Mouse (Mus musculus) B cell, adult 2 months (primary cell): ENCODE measurements at regions not wholly inside any gene's neighbourhood (a gene's known extent, or its start where the extent isn't known, plus 50 kb on each side); places are given as distances from the start of the nearest gene placed in this dataset.

ENCODE experiments used
- DNase-seq, 2 experiments: peaks; one replicate each; pipeline ENCODE4 v3.0.0; 2022

DNA sequence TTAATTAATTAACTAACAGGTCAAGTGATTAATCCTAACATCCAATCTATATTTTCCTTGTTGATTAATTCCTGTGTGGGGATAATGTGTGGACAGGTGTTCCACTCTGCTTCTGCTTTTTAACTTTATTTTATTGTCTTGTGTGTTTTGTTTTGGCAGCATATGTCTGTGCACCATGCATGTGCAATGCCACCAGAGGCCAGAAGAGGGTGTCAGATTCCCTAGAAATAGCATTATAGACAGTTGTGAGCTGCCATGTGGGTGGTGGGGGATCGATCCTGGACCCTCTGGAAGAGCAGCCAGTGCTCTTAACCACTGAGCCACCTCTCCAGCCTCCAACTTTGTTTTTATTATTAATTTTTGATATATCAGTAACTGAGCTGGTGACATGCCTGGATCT lies 65.6 kb downstream of the En1 start:
- no peak for DNase-seq

DNA sequence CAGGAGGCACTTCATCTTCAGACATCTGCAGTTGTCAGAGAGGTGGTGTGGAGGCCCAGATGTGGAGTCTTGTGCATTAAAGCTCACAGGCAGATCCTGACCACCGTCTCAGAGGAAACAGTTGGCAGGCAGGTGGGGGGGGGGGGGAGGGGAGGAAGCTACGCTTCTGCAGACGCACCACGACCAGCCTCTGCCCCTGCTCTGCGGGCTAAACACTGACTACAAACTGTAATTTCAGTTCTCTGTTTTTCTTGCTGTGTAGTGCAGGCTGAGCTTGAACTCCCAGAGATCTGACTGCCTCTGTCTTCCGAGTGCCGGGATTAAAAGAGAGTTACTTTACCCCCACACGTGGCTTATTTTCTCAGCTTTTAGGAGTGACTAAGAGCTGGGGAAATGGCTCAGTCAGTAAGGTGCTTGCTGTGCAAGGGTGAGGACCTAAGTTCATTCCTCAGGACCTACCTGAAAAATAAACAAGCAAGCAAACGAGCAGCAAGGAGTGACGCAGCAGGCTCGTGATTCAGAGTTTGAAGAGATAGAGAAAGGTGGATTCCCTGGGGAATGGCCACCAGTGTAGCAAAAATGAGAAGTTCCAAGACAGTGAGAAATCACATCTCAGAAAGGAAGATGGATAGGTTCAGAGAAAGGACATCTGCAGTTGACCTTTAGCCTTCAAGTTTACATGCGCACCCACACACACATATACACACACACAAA lies 81.5 kb downstream of the En1 start:
- DNase-seq = no peak

DNA sequence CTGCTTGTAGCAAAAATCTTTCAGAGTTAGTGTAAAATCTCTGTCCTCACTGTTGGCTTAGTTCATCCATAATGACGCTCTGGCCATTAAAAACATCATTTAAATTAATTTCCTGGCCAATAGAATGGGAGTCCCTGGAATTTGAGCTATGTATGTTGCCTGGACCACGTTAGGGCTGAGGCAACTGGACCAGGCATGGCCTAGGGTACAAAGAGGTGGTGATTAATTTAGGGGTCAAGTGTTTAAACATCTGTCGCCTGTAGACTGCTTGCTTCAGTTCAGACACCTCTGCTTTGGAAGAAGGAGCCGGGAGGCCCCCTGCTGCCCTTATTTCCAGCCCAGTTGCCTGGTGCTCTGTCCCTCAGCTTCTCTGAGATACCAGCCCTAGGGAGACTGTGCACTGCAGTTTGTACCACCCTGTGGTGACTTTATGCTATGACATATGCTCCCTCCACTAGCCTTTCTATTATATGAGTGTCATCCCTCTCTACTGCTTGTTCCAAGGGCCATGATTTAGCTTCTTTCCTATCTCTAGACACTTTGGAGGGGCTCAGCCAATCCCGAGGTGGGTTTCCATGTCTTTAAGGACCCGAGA lies 83.5 kb downstream of the En1 start:
- no peak for DNase-seq

DNA sequence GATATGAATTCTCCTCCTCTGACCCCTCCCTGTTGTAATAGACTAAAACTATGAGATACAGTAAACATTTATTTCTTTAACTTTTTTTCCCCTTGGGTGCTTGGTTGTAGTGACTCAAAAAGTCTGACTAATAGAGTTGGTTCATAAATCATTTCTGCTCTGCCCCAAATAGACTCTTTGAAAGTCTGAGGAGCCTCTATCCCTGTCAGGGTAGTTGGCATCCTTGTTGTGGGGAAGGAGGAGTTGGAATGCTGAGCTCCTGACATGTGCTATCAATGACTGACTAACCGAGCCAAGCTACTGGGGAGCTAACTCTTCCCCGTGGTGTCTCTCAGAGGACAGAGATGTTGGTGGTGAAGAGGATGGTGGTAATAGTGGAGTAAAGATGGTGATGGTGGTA lies 89.4 kb downstream of the En1 start:
- DNase-seq = no peak

DNA sequence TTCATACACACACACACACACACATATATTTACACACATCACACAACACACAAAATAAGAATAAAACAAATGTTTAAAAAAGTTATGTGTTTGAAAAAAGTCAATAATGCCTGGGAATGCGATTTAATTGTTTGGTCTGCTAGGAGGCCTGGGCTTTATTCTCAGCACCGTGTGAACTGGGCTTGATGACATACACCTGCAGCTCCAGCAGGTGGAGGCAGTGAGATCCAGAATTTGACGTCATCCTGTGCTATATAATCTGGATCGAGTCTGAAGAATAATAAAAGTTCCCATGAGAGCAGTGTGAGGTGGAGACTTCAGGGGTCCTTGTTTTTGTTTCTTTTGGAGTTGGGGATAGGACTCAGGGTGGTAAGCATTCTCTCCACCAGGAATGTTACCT lies 96.0 kb downstream of the En1 start:
- DNase-seq = no peak

DNA sequence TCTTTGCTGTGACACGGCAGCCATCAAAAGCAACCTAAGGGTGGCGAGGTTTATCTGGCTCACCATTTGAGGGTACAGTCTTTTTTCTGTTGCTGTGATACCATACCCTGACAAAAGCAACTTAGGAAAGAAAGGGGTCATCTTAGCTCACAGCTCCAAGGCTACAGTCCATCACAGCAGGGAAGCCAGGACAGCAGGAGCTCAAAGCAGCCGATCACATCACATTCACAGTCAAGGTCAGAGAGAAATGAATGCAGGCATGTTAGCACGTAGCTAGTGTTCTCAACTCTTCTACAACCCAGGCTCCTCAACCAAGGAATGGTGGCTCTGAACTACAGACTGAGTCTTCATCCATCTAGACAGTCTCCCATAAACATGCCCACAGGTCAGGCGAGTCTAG lies 102.0 kb downstream of the En1 start:
- no peak for DNase-seq

DNA sequence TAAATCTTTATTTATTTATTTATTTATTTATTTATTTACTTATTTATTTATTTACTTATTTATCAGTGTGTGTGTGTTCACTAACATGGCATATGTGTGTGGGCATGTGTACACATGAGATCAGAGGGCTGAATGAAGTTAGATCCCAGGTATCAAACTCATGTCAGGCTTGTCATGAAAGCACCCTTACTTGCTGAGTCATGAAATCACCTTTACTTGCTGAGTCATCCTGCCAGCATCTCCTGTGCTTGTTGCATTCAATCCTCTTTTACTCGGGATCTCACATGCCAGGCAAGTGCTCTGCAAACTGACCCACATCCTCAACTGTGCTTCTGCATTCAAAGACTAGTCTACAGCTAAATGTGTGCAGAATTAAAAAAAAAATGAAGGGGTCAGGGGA lies 103.8 kb downstream of the En1 start:
- no peak for DNase-seq

DNA sequence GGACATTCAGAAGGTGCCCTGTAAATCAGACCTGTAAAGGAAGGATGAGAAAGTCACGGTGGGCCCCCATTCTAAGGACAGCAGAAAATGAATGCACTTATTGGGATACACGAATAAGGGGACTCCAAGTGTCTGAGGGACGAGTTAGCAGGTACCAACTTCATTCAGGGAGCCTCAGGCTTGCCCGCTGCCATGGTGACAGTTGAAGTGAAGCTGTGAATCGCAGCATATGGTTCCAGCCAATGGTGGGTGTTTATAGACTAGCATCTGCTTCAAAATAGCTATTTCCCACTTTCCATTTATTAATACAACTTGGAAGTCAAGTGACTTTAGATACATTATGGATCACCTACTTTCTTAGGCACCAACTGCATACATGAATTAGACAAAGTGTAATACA lies 106.3 kb downstream of the En1 start:
- no peak for DNase-seq

DNA sequence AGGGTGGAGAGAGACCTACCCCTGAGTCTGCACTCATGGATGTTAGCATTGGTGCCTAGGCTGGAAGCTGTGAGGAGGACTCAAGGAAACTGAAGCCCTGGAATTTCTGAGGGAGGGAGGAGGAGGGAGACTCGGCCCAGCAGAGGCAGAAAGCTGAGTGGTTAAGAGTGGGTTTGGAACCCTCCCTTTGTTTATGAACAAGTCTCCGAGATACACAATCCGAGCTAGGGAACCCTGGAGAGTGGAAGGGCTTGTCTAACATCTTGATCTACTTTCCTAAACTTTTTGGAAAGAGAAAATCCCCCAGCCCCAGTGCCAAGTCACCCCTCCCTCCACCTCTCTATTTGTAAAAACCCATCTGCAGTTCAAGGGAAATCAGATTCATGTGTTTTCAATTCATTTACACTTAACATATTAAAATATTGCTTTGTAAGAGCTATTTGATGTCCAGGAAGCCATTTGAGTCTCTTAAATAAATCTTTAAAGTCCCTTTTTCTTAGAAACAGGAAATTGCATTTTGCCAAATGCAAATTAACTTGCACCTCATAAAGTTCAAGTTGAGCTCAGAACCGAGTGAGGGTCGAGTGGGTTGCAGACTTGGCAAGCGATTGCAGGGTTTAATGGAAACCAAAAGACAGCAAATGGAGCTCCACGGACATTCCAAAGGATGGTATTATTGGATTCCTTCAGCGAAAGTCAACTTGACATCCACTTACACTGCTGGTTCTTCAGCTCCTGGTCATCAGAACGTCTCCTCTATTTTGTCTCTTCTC lies 113.1 kb downstream of the En1 start:
- DNase-seq = no peak

DNA sequence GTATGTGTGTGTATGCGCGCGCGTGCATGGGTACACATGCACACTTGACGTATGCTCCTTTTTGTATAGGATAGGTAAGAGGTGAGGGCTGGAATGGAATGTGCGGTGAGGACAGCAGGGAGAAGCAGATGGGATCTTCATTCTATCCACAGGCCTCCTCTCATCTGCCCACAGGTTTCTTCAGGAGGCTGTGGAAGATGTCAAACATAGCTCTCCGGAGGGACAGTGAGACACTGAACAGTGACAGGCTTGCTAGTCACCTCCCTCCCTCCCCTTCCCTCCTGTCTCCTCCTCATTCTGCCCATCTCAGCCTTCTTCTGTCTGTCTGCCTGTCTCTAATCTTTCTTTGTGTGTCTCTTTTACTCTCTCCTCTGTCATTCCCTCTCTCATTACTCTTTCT lies 124.6 kb downstream of the En1 start:
- DNase-seq = no peak

DNA sequence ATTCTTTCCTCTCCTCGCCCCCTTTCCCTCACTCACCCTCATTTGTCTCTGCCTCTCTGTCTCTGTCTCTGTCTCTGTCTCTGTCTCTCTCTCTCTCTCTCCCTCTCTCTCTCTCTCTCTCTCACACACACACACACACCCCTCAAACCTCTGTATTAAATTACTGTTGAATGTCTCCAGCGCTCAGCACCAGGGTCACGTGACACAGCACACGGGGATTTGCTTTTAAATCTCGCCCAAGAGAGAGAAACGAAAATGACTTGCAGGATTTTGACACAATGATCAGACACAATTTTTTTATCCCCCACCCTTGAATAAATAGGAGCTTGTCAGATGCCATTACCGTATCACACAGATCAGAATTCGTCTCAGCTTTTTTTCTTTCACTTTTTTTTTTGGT lies 125.2 kb downstream of the En1 start:
- DNase-seq = no peak

DNA sequence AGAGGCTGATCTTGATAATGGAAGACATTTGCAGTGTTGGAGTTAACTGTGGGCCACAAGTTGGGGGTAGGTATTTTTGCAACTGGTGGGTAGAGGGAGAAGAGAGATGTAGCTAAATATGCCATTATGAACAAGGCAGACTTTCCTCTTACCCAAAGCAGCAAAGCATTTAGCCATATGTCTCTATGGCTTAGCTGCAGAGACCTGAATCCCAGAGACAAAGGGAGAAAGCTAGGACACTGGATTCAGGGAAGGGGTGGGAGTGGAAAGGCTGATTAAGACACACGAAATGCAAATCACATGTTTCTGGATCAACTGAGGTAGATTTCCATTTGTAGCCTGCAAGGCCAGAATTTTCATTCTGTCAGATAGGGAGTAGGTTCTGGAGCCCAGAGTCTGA lies 129.8 kb downstream of the En1 start:
- DNase-seq = no peak

DNA sequence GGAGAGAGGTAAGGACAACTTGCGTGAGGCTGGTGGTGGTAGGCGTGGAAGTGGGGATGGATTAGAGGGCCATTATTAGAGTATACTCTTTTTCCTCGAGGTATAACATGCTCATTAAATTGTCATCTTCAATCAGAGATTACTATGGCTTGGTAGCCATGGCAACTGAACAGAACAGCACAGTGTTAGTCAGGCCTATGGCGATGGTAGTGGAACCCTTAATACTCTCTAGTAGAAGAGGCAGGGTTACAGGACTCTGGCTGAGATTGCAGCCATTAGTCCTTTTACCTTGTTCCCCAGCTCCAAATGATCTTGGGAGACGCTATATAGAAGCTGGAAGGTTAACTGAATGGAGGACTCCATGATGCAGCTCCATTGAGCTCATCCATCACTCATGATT lies 131.5 kb downstream of the En1 start:
- DNase-seq = no peak

DNA sequence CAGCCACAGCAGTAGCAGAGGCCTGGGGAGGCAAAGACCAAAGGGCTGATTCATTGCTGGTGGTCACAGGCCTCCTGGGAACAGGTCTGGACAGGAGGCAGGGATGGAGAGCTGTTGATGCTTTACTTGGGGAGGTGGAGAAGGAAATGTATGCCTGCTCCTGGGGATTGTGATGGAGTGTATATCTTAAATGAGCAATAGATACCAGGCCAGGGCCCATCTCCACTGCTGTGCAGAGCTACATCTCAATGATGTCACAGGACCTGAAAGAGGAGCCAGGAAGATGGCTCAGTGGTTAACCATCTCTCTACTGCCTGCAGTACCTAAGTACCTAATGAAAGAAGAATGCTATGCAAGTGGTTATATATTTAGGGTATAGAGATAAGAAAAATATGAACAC lies 132.6 kb downstream of the En1 start:
- DNase-seq = no peak

DNA sequence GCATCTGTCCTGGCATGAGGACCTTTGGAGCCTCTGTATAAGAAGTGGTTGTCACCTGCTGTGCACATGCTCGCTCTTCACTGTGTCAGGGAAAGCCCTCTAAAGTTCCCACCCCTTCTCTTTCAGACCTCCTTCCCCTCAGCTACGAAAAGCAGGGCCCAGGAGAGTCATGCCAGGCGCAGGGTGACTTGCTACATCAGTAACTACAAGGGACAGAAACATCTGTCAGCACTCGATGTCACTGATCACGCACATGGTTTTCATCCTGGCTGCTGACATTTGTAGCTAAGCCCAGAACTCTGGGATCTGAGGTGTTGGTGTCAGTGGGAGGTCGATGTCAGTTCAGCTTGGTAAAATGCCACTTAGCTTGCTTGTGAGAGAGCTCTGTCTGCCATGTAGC lies 137.3 kb downstream of the En1 start:
- no peak for DNase-seq

DNA sequence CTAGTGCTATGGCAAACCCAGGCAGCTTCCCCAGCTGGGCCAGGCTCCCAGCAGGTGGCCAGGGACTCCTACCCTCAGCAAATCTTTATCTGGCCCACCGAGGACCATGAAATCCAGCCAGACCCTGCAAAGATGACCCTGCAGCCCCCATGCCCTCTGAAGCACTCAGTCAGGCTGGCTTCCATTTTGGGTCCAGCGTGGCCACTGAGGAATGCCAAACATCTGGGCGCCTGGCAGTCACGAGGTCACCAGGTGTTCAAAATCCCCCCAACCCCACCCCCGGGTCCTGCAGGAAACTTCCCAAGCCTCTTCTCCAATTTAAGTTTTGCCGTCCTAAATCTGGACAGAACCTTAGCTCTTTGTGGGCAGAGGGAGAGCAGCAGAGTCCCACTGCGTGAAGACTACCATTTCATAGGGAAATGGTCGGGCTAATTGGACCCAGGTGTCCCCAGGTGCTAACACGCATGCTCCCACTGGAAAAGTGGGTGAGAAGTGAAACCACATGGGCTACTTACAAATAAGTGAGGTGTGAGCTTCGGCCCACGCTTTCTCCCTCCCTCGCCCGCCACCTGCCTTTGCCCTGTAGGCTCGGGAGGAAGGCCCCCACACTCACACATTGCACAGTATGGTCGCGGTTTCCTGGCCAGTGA lies 139.0 kb downstream of the En1 start:
- DNase-seq = no peak

DNA sequence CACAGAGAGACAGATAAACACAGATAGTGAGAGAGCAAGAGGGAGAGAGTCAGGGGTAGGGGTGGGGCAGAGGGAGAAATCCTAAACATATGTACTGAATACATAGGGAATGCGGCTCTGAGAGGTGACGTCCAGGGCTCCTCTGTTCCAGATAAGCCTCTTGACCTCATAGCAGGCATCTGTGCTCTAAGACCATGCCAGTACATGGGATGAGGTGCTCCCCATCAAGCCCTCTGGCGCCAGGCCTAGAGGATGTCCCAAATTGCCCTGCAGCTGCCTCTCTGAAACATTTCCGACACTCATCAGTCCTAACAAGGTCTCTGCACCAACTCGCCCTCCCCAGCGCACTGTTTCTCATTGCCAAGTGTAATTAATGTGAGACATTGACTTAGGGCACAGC lies 146.7 kb downstream of the En1 start:
- DNase-seq = no peak

DNA sequence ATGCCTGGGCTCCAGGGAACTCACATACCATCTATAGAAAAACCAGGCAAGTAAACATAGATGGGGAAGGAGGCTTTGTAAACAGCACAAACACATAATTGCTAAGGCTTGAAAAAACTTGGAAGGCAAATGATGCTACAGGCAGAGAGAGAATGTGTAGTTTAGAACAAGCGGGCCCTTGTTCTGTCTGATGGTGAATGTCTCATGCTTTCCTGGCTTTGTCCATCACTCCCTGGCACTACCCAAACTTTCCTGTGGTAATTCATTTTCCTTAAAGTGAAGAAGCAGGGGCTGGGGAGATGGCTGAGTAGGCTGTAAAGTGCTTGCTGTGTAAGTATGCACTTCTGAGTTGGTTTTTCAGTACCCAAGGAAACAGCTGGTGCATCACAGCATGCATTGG lies 151.2 kb downstream of the En1 start:
- no peak for DNase-seq

DNA sequence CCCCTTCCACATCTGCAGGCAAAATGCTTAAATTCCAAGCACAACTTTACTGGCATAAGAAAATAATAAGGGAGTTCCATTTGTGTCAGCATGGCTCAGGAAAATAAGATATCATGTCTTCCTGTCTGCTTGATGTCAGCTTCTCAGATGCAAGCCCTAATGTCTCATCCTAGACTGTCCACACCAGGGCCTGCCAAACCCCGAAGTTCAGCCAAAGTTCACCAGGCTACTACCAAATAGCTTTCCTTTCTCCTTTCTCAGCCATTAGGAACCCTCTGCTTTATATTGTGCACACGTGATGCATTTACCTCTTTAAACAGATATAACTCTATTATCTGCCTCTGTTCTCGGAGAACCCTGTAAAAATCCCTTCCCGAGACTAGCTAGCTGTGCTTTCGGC lies 152.1 kb downstream of the En1 start:
- DNase-seq = no peak

DNA sequence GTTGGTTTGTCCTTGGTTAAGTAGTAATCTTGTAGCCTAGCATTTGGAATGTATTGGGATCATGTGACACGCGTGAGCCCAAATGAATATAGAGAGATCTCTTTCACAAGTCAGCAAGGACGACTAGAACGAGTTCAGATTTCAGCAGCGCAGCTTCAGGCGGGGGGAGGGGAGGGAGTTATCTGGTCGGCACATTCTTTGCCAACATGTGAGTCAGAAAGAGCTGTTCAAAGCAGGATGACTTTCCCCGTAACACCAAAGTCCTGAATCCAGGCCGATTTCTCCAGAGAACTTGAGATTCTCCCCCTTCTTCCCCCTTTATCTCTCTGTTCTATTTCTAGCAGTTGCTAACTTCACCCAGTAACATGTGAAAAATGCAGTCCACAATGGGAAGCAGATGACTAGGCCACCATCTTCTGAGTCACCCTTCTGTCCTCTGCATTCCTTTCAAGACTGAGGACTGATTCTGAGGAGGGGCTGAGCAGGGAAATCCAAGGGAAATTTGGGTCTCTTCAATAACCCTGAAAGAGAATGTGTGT lies 155.1 kb downstream of the En1 start:
- no peak for DNase-seq

DNA sequence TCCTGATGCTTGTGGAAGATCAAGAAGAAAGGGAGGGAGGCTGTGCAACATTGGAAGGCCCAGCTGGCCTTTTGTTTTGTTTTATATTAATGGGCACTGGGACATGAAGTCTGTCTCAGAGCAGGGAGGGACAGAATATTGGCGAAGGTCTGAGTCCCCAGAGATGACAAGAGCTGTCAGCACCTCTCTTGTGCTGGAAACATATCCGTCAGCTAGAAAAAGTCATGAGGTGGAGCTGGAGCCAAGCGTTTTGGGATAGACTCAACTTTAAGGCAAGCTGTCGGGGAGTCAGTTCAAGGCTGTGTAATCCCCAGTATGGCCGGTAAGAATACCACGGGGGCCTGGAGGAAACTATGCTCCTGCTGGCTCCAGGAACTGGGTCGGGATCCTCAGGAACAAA lies 156.0 kb downstream of the En1 start:
- DNase-seq = no peak

DNA sequence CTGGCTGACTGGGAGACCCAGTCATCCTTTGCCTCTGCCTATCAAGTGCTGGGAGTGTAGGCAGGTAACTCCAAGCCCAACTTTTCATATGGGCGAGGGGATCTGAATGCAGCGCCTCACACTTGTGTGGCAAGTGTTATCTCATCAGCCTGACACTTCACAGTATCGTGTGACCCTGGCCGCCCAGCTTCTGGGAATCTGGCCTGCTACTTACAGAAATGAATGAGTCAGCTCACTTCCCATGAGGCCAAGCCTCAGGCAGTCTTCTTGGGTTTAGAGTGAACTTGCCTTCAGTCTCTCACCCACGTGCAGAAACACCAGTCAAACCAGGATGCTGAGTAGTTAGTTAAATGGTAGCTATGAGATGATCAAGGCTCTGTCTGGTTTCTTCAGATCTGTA lies 156.5 kb downstream of the En1 start:
- no peak for DNase-seq

DNA sequence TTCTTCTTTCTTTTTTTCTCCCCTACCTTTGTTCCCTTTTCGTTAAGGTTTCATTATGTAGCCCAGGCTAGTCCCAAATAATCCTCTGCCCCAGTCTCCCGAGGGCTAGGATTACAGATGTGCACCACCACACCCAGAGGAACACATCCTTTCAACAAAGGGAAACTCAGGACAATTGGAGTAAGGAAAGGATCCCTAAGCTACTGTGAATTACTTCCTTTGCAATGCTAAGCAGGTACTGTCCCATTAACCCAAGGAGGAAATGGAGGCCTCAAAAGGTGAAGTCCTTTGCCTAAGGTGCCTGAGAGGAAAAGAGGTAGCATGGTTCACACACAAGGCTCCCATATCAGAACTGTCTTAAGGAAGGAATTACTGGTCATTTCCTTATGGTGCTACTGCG lies 157.2 kb downstream of the En1 start:
- DNase-seq = no peak

DNA sequence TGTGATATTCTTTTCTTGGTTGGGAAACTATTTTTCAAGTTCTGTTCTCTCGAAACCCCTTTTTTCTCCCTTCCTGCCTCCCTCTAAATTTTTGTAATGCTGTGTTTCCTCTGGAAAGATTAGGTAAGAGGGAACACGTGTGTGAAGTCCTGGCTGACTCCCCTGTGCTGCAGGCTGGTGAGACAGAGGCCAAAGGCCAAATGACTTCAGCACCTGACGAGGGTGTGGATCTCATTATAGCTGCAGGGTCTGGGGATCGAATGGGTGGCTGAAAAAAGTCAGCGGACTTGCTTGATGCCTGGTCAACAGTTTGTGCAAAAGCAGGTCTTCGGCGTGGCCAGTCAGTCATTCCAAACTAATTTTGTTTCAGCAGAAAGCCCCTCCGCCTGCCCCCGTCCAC lies 159.1 kb downstream of the En1 start:
- DNase-seq = no peak
